Mouse (Mus musculus) CH12.LX (cell line): ENCODE data around the gene AU021092.

Experiments
- CHD1 ChIP-seq: IDR thresholded peaks from 2 replicates; pipeline ENCODE4 v1.6.1; 2012; ENCODE audit warnings: low read depth, low read length, improper control_type of control experiment, inconsistent platforms
- CTCF ChIP-seq, 2 experiments: IDR thresholded peaks in 1 of 2; conservative IDR thresholded peaks in 1 of 2; 2 replicates each; pipeline ENCODE4 v1.5.1; 2011 to 2012; ENCODE audit warnings: low read depth in 2 of 2, low read length in 2 of 2, improper control_type of control experiment in 1 of 2, inconsistent platforms in 1 of 2, mild to moderate bottlenecking in 1 of 2, moderate library complexity in 1 of 2
- E2F4 ChIP-seq: IDR thresholded peaks from 2 replicates; pipeline ENCODE4 v1.6.1; 2011; ENCODE audit warnings: low read depth, low read length, improper control_type of control experiment; ENCODE audit not compliant: insufficient replicate concordance
- EP300 ChIP-seq: IDR thresholded peaks from 2 replicates; pipeline ENCODE4 v1.6.1; 2011; ENCODE audit warnings: low read length, improper control_type of control experiment
- GABPA ChIP-seq: IDR thresholded peaks from 2 replicates; pipeline ENCODE4 v1.6.1; 2012; ENCODE audit warnings: low read depth, low read length, improper control_type of control experiment, inconsistent platforms; ENCODE audit not compliant: insufficient replicate concordance
- HCFC1 ChIP-seq: IDR thresholded peaks from 2 replicates; pipeline ENCODE4 v1.6.1; 2012; ENCODE audit warnings: low read depth, mild to moderate bottlenecking, inconsistent platforms, low read length, improper control_type of control experiment
- MEF2A ChIP-seq: IDR thresholded peaks from 2 replicates; pipeline ENCODE4 v1.6.1; 2014; ENCODE audit warnings: low read depth, mild to moderate bottlenecking, inconsistent platforms, low read length, improper control_type of control experiment, borderline replicate concordance
- MXI1 ChIP-seq: IDR thresholded peaks from 2 replicates; pipeline ENCODE4 v1.6.1; 2011; ENCODE audit warnings: mild to moderate bottlenecking, low read depth, low read length, improper control_type of control experiment
- NRF1 ChIP-seq: IDR thresholded peaks from 2 replicates; pipeline ENCODE4 v1.6.1; 2014; ENCODE audit warnings: low read depth, mild to moderate bottlenecking, inconsistent platforms, low read length, improper control_type of control experiment, moderate library complexity
- POLR2A ChIP-seq: IDR thresholded peaks from 2 replicates; pipeline ENCODE4 v1.6.1; 2011; ENCODE audit warnings: low read depth, mild to moderate bottlenecking, improper control_type of control experiment, low read length
- POLR2AphosphoS2 ChIP-seq: IDR thresholded peaks from 2 replicates; pipeline ENCODE4 v1.6.1; 2011; ENCODE audit warnings: low read depth, low read length, improper control_type of control experiment
- ZC3H11A ChIP-seq: IDR thresholded peaks from 2 replicates; pipeline ENCODE4 v1.6.1; 2012; ENCODE audit warnings: low read depth, mild to moderate bottlenecking, inconsistent platforms, low read length, improper control_type of control experiment
- ZKSCAN1 ChIP-seq: IDR thresholded peaks from 2 replicates; pipeline ENCODE4 v1.6.1; 2012; ENCODE audit warnings: low read depth, inconsistent platforms, low read length, improper control_type of control experiment, borderline replicate concordance
- ZMIZ1 ChIP-seq: IDR thresholded peaks from 2 replicates; pipeline ENCODE4 v1.6.1; 2012; ENCODE audit warnings: low read depth, mild to moderate bottlenecking, inconsistent platforms, low read length, improper control_type of control experiment

DNA sequence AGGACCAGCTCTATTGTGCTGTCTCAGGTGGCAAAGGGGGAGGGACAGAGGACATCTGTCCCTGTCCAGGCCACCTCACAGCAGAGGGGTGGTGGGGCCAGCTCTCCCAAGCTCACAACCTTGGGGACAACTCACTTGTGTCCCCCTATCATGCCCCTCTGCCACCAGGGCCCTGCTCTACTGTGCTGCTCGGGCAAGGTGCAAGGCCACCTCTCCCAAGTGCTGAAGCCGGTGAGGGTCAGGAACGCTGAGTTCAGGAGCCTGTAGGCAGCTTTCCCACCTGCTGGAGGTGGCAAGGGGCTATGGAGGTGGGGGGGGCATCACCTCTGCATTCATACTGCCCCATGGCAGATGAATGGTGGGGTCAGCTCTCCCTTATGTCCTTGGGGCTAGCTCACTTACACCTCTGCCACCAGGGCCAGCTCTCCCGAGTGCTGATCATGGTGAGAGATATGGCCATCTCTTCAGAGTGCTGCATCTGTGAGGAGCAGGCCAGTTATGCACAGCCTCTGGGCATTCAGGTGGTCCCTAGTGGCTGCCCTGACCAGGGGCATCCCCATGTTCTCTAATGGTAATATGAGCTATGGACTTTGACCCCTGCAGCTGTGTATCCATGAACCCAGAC is 49.4 kb upstream of the AU021092 start:
- TF ChIP-seq CTCF (conservative IDR thresholded peaks at IDR 0.05 in 1 of 2, IDR thresholded peaks at IDR 0.05 in 1 of 2; ENCODE audit: low read depth in 2 of 2, low read length in 2 of 2) (no peak), MXI1 (no peak), EP300 (no peak), HCFC1 (no peak), ZC3H11A (no peak), POLR2A (no peak), ZKSCAN1 (no peak), NRF1 (no peak), ZMIZ1 (no peak), E2F4 (no peak), CHD1 (no peak), MEF2A (no peak), GABPA (no peak), POLR2AphosphoS2 (no peak)
